Mouse (Mus musculus): ENCODE data around the gene Mroh3.

Gene Mroh3

DNA sequence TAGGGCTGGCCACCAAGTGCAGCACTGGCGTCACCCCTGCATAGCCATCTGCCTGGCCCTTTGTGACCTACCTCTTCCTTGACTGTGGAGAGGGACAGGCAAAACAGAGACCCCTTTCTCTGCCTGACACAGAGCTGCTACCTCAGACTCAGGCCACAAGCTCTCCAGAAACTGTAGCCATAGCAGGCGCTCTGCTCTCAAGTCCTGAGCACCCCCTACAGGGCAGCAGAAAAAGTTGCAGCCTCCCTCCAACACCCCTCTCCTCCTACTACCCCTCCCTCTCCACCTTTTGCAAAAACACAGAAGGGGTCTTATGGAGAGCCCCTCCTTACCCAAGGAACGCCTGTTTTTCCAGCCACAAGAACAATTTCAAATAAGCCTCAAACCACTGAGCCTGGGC is at the start of gene Mroh3:
TSS of gene Mroh3 (minus strand) at position 26 of the 400 bp plus-strand sequence.
- peak; percentile 42 for DNase-seq (ENCODE audit: low read depth, low spot score)

DNA sequence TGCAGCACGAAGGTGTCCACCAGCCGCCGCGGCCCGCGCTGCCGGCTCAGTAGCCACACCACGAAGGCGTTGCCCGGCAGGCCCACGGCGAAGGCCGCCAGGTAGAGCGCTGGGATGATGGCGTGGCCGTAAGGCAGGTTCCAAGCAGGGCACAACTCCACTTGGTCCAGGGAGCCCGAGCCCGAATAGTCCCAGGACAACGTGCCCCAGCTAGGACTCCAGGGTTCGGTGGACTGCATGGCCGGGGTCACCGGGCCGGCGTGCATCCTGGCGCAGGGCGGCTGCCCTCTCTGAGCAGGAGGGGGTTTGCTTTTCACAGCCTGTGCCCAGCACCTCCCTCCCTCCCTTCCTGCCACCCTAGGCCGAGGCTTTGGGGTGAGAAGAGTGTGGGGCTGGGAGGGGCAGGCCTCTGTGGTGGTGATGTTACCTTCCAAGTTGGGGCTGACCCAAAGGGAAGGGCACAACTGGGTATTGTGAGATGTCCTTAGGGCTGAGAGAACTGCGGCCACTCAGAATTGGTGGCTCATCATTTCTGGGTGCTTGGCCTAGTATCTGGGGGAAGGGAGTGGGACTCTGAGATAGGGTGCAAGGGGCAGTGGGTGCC is 48.1 kb upstream of the Mroh3 start, which contains the start of gene Gpr25:
TSS of gene Gpr25 (minus strand) at position 239 of the 604 bp plus-strand sequence.
- no peak for DNase-seq (ENCODE audit: low read depth, low spot score)

- DNase-seq (ENCODE audit: low read depth, low spot score): no peak
Measured at GRCm38 (mm10) chr1:136259893-136260634, 47.4 kb upstream of the Mroh3 start.

DNA sequence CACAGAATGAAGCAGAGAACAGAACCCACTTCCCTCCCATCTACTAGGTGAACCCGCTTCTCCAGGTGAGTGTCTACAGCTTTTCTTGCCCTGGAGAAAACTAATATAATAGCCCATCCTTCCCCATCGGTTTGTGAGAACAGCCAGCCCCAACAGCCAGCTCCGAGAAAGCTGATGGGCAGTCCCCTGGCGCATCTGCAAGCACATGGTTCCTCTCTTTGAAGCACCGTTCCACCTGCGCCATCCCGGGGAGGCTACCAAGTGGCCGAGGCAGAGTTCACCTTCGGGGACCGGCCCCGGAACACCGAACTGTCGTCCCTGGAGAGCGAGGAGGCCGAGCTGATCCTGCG is 46.9 kb upstream of the Mroh3 start:
- DNase-seq (ENCODE audit: low read depth, low spot score): no peak

DNA sequence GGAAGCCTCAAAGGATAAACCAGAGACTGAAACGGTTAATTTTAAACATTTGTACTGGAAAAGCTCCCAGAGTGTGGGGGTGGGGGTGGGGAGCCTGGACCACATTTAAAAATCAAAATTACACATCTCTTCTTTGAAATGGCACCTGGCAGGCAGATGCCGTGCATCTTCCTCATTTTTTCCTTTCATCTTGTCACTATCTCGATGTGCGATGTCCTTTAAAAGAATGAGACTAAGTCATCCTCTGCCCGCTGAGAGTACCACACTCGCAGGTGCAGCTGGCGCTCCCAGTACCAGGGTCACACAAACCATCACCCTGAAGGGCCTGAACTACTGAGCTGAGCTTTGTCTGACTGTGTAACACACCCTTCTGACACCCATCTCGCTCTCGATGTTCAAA is 45.9 kb upstream of the Mroh3 start:
- no peak for DNase-seq (ENCODE audit: low read depth, low spot score)

- DNase-seq (ENCODE audit: low read depth, low spot score): no peak
Measured at GRCm38 (mm10) chr1:136255657-136256056, 43.0 kb upstream of the Mroh3 start.

- DNase-seq (ENCODE audit: low read depth, low spot score): peak; percentile 57
Measured at GRCm38 (mm10) chr1:136255174-136255573, 42.5 kb upstream of the Mroh3 start.

GRCm38 (mm10) chr1:136254503-136255065 is 42.0 kb upstream of the Mroh3 start:
- no peak for DNase-seq (ENCODE audit: low read depth, low spot score)

DNA sequence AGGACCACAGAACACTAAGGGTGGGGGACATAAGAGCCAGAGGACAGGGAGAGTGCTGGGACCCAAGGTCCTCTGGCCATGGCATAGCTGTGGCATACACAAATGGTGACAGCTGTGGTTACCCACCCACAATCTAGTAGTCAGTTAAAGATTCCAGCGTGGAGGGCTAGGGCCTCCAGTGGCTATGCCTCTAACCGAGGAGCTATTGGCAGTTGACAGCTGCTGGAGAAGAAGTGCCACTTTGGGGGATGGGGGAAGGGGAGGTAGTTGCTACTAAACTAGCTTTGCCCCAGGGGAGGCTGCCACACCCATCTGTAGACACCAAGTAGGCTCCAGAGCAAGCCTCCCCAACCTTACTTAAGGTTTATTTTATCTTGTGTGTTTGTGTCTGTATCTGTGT is 40.8 kb upstream of the Mroh3 start:
- DNase-seq (ENCODE audit: low read depth, low spot score): no peak

DNA sequence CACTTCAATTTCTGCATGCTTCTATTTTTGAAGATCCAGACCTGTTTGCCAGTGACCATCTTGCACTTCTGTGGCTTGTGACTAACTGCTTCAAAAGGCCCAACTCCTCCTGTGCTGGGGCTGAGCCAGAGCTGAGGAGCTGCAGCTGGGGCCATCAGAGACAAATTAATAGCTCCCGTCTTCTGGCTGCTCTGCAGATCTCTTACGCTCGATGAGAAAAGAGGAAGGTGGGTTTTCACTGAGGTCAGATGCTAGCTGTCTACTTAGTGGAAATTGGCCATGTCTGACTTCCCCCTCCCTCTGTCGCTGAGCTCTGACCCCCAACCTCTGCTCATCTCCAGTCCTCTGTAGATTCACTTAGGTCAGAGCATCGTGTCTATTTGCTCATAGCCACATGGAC is 37.0 kb upstream of the Mroh3 start:
- no peak for DNase-seq (ENCODE audit: low read depth, low spot score)

- no peak for DNase-seq (ENCODE audit: low read depth, low spot score)
Measured at GRCm38 (mm10) chr1:136247393-136247792, 34.8 kb upstream of the Mroh3 start.

GRCm38 (mm10) chr1:136244469-136244868 is 31.8 kb upstream of the Mroh3 start:
- no peak for DNase-seq (ENCODE audit: low read depth, low spot score)

- no peak for DNase-seq (ENCODE audit: low read depth, low spot score)
Measured at GRCm38 (mm10) chr1:136241801-136242200, 29.2 kb upstream of the Mroh3 start.

- no peak for DNase-seq (ENCODE audit: low read depth, low spot score)
Measured at GRCm38 (mm10) chr1:136238495-136238894, 25.9 kb upstream of the Mroh3 start.

DNA sequence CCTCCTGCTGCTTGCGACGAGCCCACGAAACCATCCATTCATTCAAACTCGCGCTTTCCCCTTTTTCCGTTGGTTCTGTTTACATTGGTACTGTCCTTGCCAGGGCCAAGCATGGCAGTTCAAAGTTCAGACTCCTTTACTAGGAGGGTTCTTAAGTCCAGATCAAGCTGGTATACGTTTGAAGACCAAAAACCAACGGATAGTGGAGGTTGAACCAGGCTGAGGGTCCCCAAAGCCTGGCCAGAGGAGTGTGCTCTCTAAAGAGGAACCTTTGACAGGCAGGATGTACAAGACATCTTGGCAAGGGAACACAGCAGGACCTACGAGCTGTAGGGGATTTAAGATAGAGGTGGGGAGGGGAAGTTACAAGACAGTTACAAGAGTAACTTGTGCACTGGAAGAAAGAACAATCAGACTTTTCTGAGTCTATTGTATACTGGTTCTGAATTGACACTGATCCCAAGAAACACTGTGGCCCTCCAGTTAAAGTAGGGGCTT is 22.0 kb upstream of the Mroh3 start:
- no peak for DNase-seq (ENCODE audit: low read depth, low spot score)

- peak; percentile 76 for DNase-seq (ENCODE audit: low read depth, low spot score)
Measured at GRCm38 (mm10) chr1:136233892-136234594, 21.4 kb upstream of the Mroh3 start, which contains the start of gene Inava. Gene Inava (minus strand): TSS chr1:136234264.

GRCm38 (mm10) chr1:136232986-136233790 is 20.6 kb upstream of the Mroh3 start:
- peak; percentile 39 for DNase-seq (ENCODE audit: low read depth, low spot score)

DNA sequence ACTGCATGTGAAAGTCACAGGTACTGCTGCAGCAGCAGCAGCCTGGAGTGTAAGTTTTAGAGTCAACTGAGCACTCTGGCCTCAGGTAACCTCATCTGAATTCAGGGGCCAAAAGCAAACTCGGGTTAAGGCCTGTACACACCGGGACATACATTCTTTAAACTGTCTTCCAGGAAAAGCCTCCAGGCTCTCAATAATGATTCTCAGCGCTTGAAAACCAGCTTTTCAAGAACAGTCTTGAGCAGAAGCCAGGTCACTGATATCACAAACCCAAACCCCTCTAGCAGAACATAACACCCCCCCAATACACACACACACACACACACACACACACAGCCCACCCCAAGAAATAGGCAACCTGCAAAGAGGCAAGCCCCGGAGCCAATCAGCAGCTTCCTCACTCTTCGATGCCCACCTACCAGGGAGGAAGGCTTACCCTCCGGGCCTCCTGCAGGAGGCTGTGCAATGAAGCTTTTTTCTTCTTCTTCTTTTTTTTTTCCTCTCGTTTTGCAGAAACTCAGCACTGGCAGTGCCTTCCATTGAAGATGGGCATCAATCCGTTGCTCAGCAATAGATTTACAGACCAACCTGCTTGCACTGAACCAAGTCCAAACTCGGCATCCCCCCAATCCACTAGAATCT is 19.8 kb upstream of the Mroh3 start:
- no peak for DNase-seq (ENCODE audit: low read depth, low spot score)

GRCm38 (mm10) chr1:136231596-136231995 is 19.0 kb upstream of the Mroh3 start:
- no peak for DNase-seq (ENCODE audit: low read depth, low spot score)

DNA sequence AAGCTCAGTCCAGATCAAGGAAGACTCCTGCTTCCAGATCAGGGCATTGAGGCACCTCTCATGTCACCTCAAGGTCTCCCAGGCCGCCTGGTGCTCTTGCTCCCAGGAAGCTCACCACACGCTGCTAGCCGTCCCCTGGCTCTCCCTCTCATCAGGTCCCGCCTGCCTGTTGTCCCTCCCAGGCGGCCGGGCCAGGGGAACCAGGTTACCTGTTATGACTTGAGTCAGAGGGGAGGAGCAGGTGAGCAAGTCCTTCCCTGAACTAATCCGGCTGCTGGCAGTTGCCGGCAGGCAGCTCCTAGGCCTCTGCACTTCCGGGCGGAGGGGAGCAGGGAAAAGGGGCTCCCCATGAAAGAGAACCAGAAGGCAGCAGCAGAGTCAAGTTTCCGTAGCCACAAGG is 17.6 kb upstream of the Mroh3 start:
- no peak for DNase-seq (ENCODE audit: low read depth, low spot score)

DNA sequence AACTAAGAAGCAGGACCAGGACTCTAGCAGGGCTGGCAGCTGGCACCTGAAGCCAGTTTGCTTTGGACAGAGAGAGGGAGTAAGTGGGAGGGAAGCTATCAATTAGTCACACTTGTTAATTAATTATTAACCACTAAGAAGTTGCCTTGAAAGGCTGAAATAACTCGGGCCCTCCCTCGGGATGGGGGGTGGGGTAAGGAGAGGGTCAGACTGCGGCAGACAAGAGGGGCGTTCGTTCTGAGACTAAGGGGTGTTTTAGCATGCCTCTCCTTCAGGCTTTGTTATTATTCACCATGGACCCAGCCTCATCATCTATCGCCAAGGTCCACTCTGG is 16.4 kb upstream of the Mroh3 start:
- DNase-seq (ENCODE audit: low read depth, low spot score): no peak

All from 3T3-L1 (cell line).